Mouse (Mus musculus): Measurements from ENCODE around the gene Pdpk1.

- TF ChIP-seq EP300 (optimal IDR thresholded peaks at IDR 0.05) (no peak), CTCF (IDR thresholded peaks at IDR 0.05; ENCODE audit: low read depth) (no peak)
These were observed 10.7 kb upstream of the Pdpk1 start for GRCm38 (mm10) chr17:24161466-24161865.
